Mouse (Mus musculus) right cerebral cortex, postnatal 36 days (tissue): ENCODE results near the gene Cald1.

Experiments used
- DNase-seq, 2 experiments: peaks; one replicate each; pipeline ENCODE4 v3.0.0; 2022; ENCODE audit warnings: low spot score in 2 of 2, mixed read lengths in 1 of 2

The Cald1 gene

GRCm38 (mm10) chr6:34668739-34669254, 70.5 kb downstream of the Cald1 start:
- no peak for DNase-seq

- DNase-seq = no peak
These were observed 73.1 kb downstream of the Cald1 start for GRCm38 (mm10) chr6:34671355-34671754.

GRCm38 (mm10) chr6:34674416-34674815, 76.1 kb downstream of the Cald1 start:
- no peak for DNase-seq

- no peak for DNase-seq
These were observed 76.6 kb downstream of the Cald1 start for GRCm38 (mm10) chr6:34674897-34675296.

- DNase-seq = no peak
These were observed 83.8 kb downstream of the Cald1 start for GRCm38 (mm10) chr6:34682126-34682525.

- no peak for DNase-seq
These were observed 86.6 kb downstream of the Cald1 start for GRCm38 (mm10) chr6:34684886-34685285.

GRCm38 (mm10) chr6:34688971-34689370, 90.7 kb downstream of the Cald1 start:
- no peak for DNase-seq

- DNase-seq = no peak
These were observed 93.1 kb downstream of the Cald1 start for GRCm38 (mm10) chr6:34691416-34691815.

GRCm38 (mm10) chr6:34694096-34694495, 95.8 kb downstream of the Cald1 start:
- DNase-seq = no peak

GRCm38 (mm10) chr6:34703421-34704120, 105.3 kb downstream of the Cald1 start:
- DNase-seq = no peak

- DNase-seq = no peak
These were observed 109.2 kb downstream of the Cald1 start for GRCm38 (mm10) chr6:34707521-34707920.

- DNase-seq = peak in 1 of 2 experiments; percentile 6
These were observed 110.5 kb downstream of the Cald1 start for GRCm38 (mm10) chr6:34708650-34709265.

GRCm38 (mm10) chr6:34709289-34709688, 111.0 kb downstream of the Cald1 start:
- peak in 1 of 2 experiments; percentile 14 for DNase-seq

GRCm38 (mm10) chr6:34709946-34710682, 111.8 kb downstream of the Cald1 start:
- no peak for DNase-seq

- no peak for DNase-seq
These were observed 112.5 kb downstream of the Cald1 start for GRCm38 (mm10) chr6:34710848-34711247.

GRCm38 (mm10) chr6:34711620-34712019, 113.3 kb downstream of the Cald1 start:
- no peak for DNase-seq

GRCm38 (mm10) chr6:34713169-34713568, 114.9 kb downstream of the Cald1 start:
- DNase-seq = no peak

- DNase-seq = no peak
These were observed 115.5 kb downstream of the Cald1 start for GRCm38 (mm10) chr6:34713777-34714176.

GRCm38 (mm10) chr6:34714612-34715011, 116.3 kb downstream of the Cald1 start:
- DNase-seq = no peak

- DNase-seq = no peak
These were observed 118.0 kb downstream of the Cald1 start for GRCm38 (mm10) chr6:34716206-34716887.

- DNase-seq = no peak
These were observed 118.8 kb downstream of the Cald1 start for GRCm38 (mm10) chr6:34716888-34717635.
